Mouse (Mus musculus): ENCODE results near the gene Nup93. TPM values are rescaled to one million over a fixed set of nuclear protein-coding genes. Genes with fewer than 3 reads are reported as not detected.

Gene Nup93
- polyA plus RNA-seq, 1 experiment from 2014 or later = 135 TPM

GRCm38 (mm10) chr8:94292072-94292471 is 77.7 kb downstream of the Nup93 start:
- Histone ChIP-seq H3K27me3 (ENCODE audit: control insufficient read depth, insufficient read depth, low read length) (no peaks in the 10 kb centered on the region), H3K9ac (ENCODE audit: low read length) (no peak overlapping the region), H3K36me3 (ENCODE audit: control insufficient read depth, insufficient read depth, low read length) (no peaks in the 10 kb centered on the region), H3K4me2 (ENCODE audit: low read depth, low read length, severe bottlenecking) (no peak overlapping the region), H3K27ac (ENCODE audit: low read depth, low read length) (no peak overlapping the region), H3K9me3 (ENCODE audit: control insufficient read depth, low read length) (no peaks in the 10 kb centered on the region), H3K4me1 (replicated peaks; ENCODE audit: control insufficient read depth, insufficient read depth, low read length) (no peaks in the 10 kb centered on the region), H3K4me3 (ENCODE audit: low read depth, low read length) (no peak overlapping the region)
- ATAC-seq (replicated peaks; ENCODE audit: low FRiP score) (no peak), DNase-seq (ENCODE audit: low spot score) (no peak)
- 84% methylated on average over 6 of the region's 6 CpGs for WGBS

DNA sequence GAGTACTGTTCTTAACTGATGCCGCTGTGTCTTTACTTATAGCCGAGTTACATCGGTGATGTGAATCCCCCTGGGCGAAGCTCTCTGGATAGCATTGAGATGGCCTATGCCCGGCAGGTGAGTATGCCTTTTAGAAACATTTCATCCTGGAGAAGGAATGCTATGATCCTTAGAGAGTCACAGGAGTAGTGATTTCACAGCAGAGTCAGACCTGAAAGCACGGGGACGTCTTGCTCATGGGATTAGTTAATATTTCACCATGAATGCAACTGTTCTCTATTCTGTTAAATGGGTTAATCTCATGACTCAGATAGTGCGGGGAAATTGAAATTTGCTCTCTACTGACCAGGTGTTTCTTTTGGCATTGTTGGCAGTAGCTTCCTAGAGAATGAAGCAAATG is 78.3 kb downstream of the Nup93 start:
- 95% methylated on average over 8 of the region's 8 CpGs for WGBS
- no peaks in the 10 kb centered on the region for H3K4me1 ChIP-seq (replicated peaks; ENCODE audit: control insufficient read depth, insufficient read depth, low read length)
- H3K36me3 ChIP-seq (ENCODE audit: control insufficient read depth, insufficient read depth, low read length) = no peaks in the 10 kb centered on the region
- no peak for ATAC-seq (replicated peaks; ENCODE audit: low FRiP score)
- DNase-seq (ENCODE audit: low spot score) = no peak
- no peaks in the 10 kb centered on the region for H3K9me3 ChIP-seq (ENCODE audit: control insufficient read depth, low read length)
- no peak overlapping the region for H3K27ac ChIP-seq (ENCODE audit: low read depth, low read length)
- no peaks in the 10 kb centered on the region for H3K27me3 ChIP-seq (ENCODE audit: control insufficient read depth, insufficient read depth, low read length)
- no peak overlapping the region for H3K4me2 ChIP-seq (ENCODE audit: low read depth, low read length, severe bottlenecking)
- no peak overlapping the region for H3K4me3 ChIP-seq (ENCODE audit: low read depth, low read length)
- no peak overlapping the region for H3K9ac ChIP-seq (ENCODE audit: low read length)

DNA sequence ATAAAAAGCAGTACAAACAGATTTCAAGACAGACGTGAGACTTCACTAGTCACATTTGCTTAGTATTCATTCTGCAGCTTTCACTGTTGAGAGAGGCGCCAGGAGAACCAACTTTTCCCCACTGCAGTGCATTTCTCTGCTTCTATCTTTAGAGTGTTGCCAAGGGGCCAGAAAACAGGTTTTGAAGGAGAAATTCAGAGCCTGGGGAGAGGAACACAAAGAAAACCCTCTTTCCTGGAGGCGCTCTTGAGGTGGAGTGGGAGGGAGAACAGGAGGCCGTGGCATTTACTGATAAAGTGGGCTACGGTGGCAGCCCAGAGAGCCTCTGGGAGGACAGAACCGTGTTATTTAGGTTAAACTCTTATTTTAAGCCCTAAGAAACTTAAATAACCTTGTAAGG is 81.3 kb downstream of the Nup93 start:
- 81% methylated on average over 6 of the region's 6 CpGs for WGBS
- Histone ChIP-seq H3K27ac (ENCODE audit: low read depth, low read length) (no peak overlapping the region), H3K9ac (ENCODE audit: low read length) (no peak overlapping the region), H3K36me3 (ENCODE audit: control insufficient read depth, insufficient read depth, low read length) (no peaks in the 10 kb centered on the region), H3K27me3 (ENCODE audit: control insufficient read depth, insufficient read depth, low read length) (no peaks in the 10 kb centered on the region), H3K4me1 (replicated peaks; ENCODE audit: control insufficient read depth, insufficient read depth, low read length) (no peaks in the 10 kb centered on the region), H3K9me3 (ENCODE audit: control insufficient read depth, low read length) (no peaks in the 10 kb centered on the region), H3K4me3 (ENCODE audit: low read depth, low read length) (no peak overlapping the region), H3K4me2 (ENCODE audit: low read depth, low read length, severe bottlenecking) (no peak overlapping the region)
- no peak for DNase-seq (ENCODE audit: low spot score)
- ATAC-seq (replicated peaks; ENCODE audit: low FRiP score) = no peak

- no peak overlapping the region for H3K4me3 ChIP-seq (ENCODE audit: low read depth, low read length)
- H3K27ac ChIP-seq (ENCODE audit: low read depth, low read length) = no peak overlapping the region
- no peaks in the 10 kb centered on the region for H3K27me3 ChIP-seq (ENCODE audit: control insufficient read depth, insufficient read depth, low read length)
- ATAC-seq (replicated peaks; ENCODE audit: low FRiP score) (no peak), DNase-seq (ENCODE audit: low spot score) (no peak)
- no peaks in the 10 kb centered on the region for H3K36me3 ChIP-seq (ENCODE audit: control insufficient read depth, insufficient read depth, low read length)
- H3K4me1 ChIP-seq (replicated peaks; ENCODE audit: control insufficient read depth, insufficient read depth, low read length) = no peaks in the 10 kb centered on the region
- H3K9me3 ChIP-seq (ENCODE audit: control insufficient read depth, low read length) = no peaks in the 10 kb centered on the region
- no peak overlapping the region for H3K4me2 ChIP-seq (ENCODE audit: low read depth, low read length, severe bottlenecking)
- H3K9ac ChIP-seq (ENCODE audit: low read length) = no peak overlapping the region
- 88% methylated on average over 9 of the region's 9 CpGs for WGBS
Measured at GRCm38 (mm10) chr8:94296312-94296991, 82.1 kb downstream of the Nup93 start.

DNA sequence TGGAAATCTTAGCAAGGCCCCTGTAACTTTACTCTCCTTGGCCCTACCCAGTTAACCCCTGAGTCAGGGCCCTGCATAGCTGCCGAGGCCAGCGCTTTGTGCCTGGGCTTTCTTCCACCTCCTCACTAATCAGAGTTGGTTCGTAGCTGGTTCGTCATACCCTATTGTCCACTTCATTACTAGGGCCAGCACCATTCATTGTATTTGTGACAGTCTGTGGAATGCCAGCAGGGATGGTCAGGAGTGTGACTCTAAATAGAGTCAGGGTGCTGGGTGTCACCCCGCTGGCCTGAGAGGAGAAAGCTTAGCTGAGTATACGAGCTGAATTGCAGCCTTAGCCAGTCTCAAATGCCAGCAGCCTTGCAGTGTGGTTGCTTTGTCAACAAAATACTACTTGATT is 82.7 kb downstream of the Nup93 start:
- 46% methylated on average over 6 of the region's 6 CpGs for WGBS

GRCm38 (mm10) chr8:94300809-94301208 is 86.4 kb downstream of the Nup93 start:
- Histone ChIP-seq H3K9ac (ENCODE audit: low read length) (no peak overlapping the region), H3K36me3 (ENCODE audit: control insufficient read depth, insufficient read depth, low read length) (no peaks in the 10 kb centered on the region; the same call in 1 of the 2 replicates), H3K9me3 (ENCODE audit: control insufficient read depth, low read length) (no peaks in the 10 kb centered on the region), H3K4me3 (ENCODE audit: low read depth, low read length) (no peak overlapping the region), H3K4me2 (ENCODE audit: low read depth, low read length, severe bottlenecking) (no peak overlapping the region), H3K27ac (ENCODE audit: low read depth, low read length) (no peak overlapping the region), H3K27me3 (ENCODE audit: control insufficient read depth, insufficient read depth, low read length) (no peaks in the 10 kb centered on the region), H3K4me1 (replicated peaks; ENCODE audit: control insufficient read depth, insufficient read depth, low read length) (no peaks in the 10 kb centered on the region)
- WGBS = 72% methylated on average over 4 of the region's 4 CpGs
- ATAC-seq (replicated peaks; ENCODE audit: low FRiP score) = no peak
- no peak for DNase-seq (ENCODE audit: low spot score)

More for the DNA sequence above, 82.7 kb downstream of the Nup93 start:
- Histone ChIP-seq H3K9ac (ENCODE audit: low read length) (no peak overlapping the region), H3K4me1 (replicated peaks; ENCODE audit: control insufficient read depth, insufficient read depth, low read length) (no peaks in the 10 kb centered on the region), H3K4me2 (ENCODE audit: low read depth, low read length, severe bottlenecking) (no peak overlapping the region), H3K27me3 (ENCODE audit: control insufficient read depth, insufficient read depth, low read length) (no peaks in the 10 kb centered on the region), H3K9me3 (ENCODE audit: control insufficient read depth, low read length) (no peaks in the 10 kb centered on the region), H3K4me3 (ENCODE audit: low read depth, low read length) (no peak overlapping the region), H3K36me3 (ENCODE audit: control insufficient read depth, insufficient read depth, low read length) (no peaks in the 10 kb centered on the region), H3K27ac (ENCODE audit: low read depth, low read length) (no peak overlapping the region)
- no peak for ATAC-seq (replicated peaks; ENCODE audit: low FRiP score)
- DNase-seq (ENCODE audit: low spot score) = no peak

- no peak overlapping the region for H3K4me3 ChIP-seq (ENCODE audit: low read depth, low read length)
- H3K4me2 ChIP-seq (ENCODE audit: low read depth, low read length, severe bottlenecking) = no peak overlapping the region
- H3K27me3 ChIP-seq (ENCODE audit: control insufficient read depth, insufficient read depth, low read length) = no peaks in the 10 kb centered on the region
- no peak for DNase-seq (ENCODE audit: low spot score)
- no peak for ATAC-seq (replicated peaks; ENCODE audit: low FRiP score)
- 96% methylated on average over 2 of the region's 2 CpGs for WGBS
- no peak overlapping the region for H3K27ac ChIP-seq (ENCODE audit: low read depth, low read length)
- no peaks in the 10 kb centered on the region for H3K4me1 ChIP-seq (replicated peaks; ENCODE audit: control insufficient read depth, insufficient read depth, low read length)
- peaks cover 3% of the 10 kb centered on the region for H3K36me3 ChIP-seq (ENCODE audit: control insufficient read depth, insufficient read depth, low read length)
- no peaks in the 10 kb centered on the region for H3K9me3 ChIP-seq (ENCODE audit: control insufficient read depth, low read length)
- no peak overlapping the region for H3K9ac ChIP-seq (ENCODE audit: low read length)
Measured at GRCm38 (mm10) chr8:94304412-94304811, 90.0 kb downstream of the Nup93 start.

DNA sequence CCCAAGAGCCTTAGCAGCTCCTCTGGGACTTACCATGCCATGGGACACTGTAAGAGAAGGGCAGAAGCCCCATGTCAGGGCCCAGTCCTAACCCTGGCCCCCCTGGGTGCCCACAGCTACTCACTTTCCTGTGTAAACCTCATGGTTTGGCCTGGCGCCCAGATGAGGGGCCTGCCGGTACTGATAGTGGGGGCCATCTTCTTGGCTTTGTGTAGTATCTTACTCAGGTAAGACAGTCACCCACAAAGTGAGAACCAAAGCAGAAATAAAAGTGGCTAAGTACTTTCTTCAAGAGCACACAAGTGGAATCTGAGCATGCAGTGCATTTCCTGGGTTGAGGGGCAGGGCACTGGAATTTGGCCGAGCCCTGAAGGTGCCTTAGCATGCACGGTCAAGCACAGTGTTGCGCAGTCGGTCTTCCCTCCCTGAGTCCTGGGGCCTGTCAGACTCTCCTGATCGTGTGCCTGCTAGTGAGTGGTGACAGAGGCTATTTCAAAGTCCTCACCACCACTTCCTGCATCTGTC is 92.7 kb downstream of the Nup93 start:
- no peak overlapping the region for H3K4me3 ChIP-seq (ENCODE audit: low read depth, low read length)
- 93% methylated on average over 7 of the region's 7 CpGs for WGBS
- no peak for ATAC-seq (replicated peaks; ENCODE audit: low FRiP score)
- peaks cover 3% of the 10 kb centered on the region for H3K36me3 ChIP-seq (ENCODE audit: control insufficient read depth, insufficient read depth, low read length)
- H3K9ac ChIP-seq (ENCODE audit: low read length) = no peak overlapping the region
- no peak for DNase-seq (ENCODE audit: low spot score)
- no peak overlapping the region for H3K27ac ChIP-seq (ENCODE audit: low read depth, low read length)
- no peak overlapping the region for H3K4me2 ChIP-seq (ENCODE audit: low read depth, low read length, severe bottlenecking)
- H3K4me1 ChIP-seq (replicated peaks; ENCODE audit: control insufficient read depth, insufficient read depth, low read length) = no peaks in the 10 kb centered on the region
- no peaks in the 10 kb centered on the region for H3K9me3 ChIP-seq (ENCODE audit: control insufficient read depth, low read length)
- no peaks in the 10 kb centered on the region for H3K27me3 ChIP-seq (ENCODE audit: control insufficient read depth, insufficient read depth, low read length)

DNA sequence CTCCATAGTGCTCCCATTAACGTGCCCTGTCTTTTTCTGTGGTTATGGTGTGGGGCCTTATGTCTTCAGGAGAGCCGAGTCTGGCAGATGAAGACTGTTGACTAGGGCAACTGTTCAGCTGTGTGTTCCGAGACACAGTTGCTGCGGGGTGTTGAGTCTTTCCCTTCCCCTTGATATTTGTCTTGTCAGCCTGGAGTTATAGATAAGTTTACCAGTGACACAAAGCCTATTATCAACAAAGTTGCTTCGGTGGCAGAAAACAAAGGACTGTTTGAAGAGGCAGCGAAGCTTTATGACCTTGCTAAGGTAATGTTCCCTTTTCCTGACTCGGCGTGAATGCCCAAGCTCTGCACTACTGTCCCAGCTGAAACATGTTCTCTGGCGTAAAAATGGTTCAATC is 93.3 kb downstream of the Nup93 start:
- WGBS = 94% methylated on average over 9 of the region's 9 CpGs
- Histone ChIP-seq H3K4me2 (ENCODE audit: low read depth, low read length, severe bottlenecking) (no peak overlapping the region), H3K36me3 (ENCODE audit: control insufficient read depth, insufficient read depth, low read length) (peaks cover 3% of the 10 kb centered on the region), H3K4me3 (ENCODE audit: low read depth, low read length) (no peak overlapping the region), H3K4me1 (replicated peaks; ENCODE audit: control insufficient read depth, insufficient read depth, low read length) (no peaks in the 10 kb centered on the region), H3K27me3 (ENCODE audit: control insufficient read depth, insufficient read depth, low read length) (no peaks in the 10 kb centered on the region), H3K9ac (ENCODE audit: low read length) (no peak overlapping the region), H3K27ac (ENCODE audit: low read depth, low read length) (no peak overlapping the region), H3K9me3 (ENCODE audit: control insufficient read depth, low read length) (no peaks in the 10 kb centered on the region)
- ATAC-seq (replicated peaks; ENCODE audit: low FRiP score) (no peak), DNase-seq (ENCODE audit: low spot score) (no peak)
